Mouse (Mus musculus): ENCODE results near the gene Lcn8.

GRCm38 (mm10) chr2:25652902-25653301 lies at the start of gene Lcn8:
- TF ChIP-seq GATA1 (IDR thresholded peaks at IDR 0.05; ENCODE audit: borderline replicate concordance, low read length) (no peak), FLI1 (IDR thresholded peaks at IDR 0.05; ENCODE audit: low read length) (no peak)

Measured in megakaryocyte, embryonic 14.5 days (primary cell).